Mouse (Mus musculus) limb, embryonic 15.5 days (tissue): Measurements from ENCODE around the gene Cenpt. TPM values are rescaled to one million over a fixed set of nuclear protein-coding genes. Genes with fewer than 3 reads are reported as not detected.

Source experiments
- ATAC-seq: fragments of 200-750 bp; cut with Nextera tagmentation; 2 replicates; pipeline ENCODE4 v1.8.0; 2017; ENCODE audit warnings: low read depth, moderate TSS enrichment; ENCODE audit not compliant: insufficient number of reproducible peaks, low FRiP score, low TSS enrichment
- H3K27ac ChIP-seq: fragments of 300-500 bp; sonication (generic); 2 replicates; pipeline ENCODE4 v1.5.1; 2015; ENCODE audit warnings: moderate library complexity, mild to moderate bottlenecking, inconsistent platforms
- H3K27me3 ChIP-seq: fragments of 300-500 bp; sonication (generic); 2 replicates; pipeline ENCODE4 v1.6.1; 2015; ENCODE audit warnings: inconsistent platforms
- H3K36me3 ChIP-seq: fragments of 300-500 bp; sonication (generic); 2 replicates; pipeline ENCODE4 v1.6.1; 2015; ENCODE audit warnings: inconsistent platforms
- H3K4me1 ChIP-seq: fragments of 300-500 bp; sonication (generic); 2 replicates; pipeline ENCODE4 v1.6.1; 2015; ENCODE audit warnings: inconsistent platforms
- H3K4me2 ChIP-seq: fragments of 300-500 bp; sonication (generic); 2 replicates; pipeline ENCODE4 v1.6.1; 2015; ENCODE audit warnings: mild to moderate bottlenecking, inconsistent platforms
- H3K4me3 ChIP-seq: fragments of 300-500 bp; sonication (generic); 2 replicates; pipeline ENCODE4 v1.5.1; 2015; ENCODE audit warnings: mild to moderate bottlenecking, inconsistent platforms
- H3K9ac ChIP-seq: fragments of 300-500 bp; sonication (generic); 2 replicates; pipeline ENCODE4 v1.6.1; 2015; ENCODE audit warnings: inconsistent platforms
- H3K9me3 ChIP-seq: fragments of 300-500 bp; sonication (generic); 2 replicates; pipeline ENCODE4 v1.6.1; 2016; ENCODE audit warnings: inconsistent platforms
- WGBS: fragments of 180-500 bp; shearing (Covaris S2); methylation state at CpG from one replicate; pipeline ENCODE4 v1.1.7; 2015; 5-methylcytosine and 5-hydroxymethylcytosine counted together
- polyA plus RNA-seq: library from polyadenylated mRNA; unstranded; fragments of >200 nt; fragmentation: Nextera tagmentation; extraction: Ambion mirVana; gene quantifications from 2 replicates; pipeline ENCODE4 v1.2.1, GENCODE M21; 2015

The Cenpt gene
- polyA plus RNA-seq, 1 experiment from 2014 or later, result 44.7 TPM

DNA sequence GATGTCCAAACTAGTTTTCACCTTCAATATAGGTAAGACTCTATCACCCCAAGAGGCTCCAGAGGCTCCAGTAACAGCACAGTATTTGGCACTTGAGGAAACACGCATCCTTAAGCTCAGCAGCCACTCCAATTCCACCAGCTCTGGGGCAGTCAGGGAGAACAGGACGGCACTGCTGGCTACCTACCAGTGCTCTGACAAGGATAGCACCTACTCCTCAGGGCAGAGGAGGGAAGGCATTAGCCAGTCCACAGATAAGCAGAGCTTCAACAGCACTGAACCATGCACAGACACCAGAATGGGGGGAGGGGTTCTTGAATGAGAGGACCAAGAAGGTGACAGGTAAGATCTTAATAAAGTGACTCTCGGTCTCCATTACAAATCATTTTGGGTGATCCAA lies 33.4 kb downstream of the Cenpt start:
- Histone ChIP-seq H3K9ac (no peak overlapping the region), H3K36me3 (peaks cover 40% of the 10 kb centered on the region), H3K27ac (no peak overlapping the region), H3K4me1 (no peaks in the 10 kb centered on the region), H3K27me3 (no peaks in the 10 kb centered on the region), H3K9me3 (no peaks in the 10 kb centered on the region), H3K4me2 (no peak overlapping the region), H3K4me3 (no peak overlapping the region)
- 91% methylated on average over 3 of the region's 3 CpGs for WGBS
- no peak for ATAC-seq

- Histone ChIP-seq H3K9ac (no peak overlapping the region), H3K36me3 (peaks cover 22% of the 10 kb centered on the region), H3K9me3 (no peaks in the 10 kb centered on the region), H3K4me1 (peaks cover 5% of the 10 kb centered on the region; the same call in 1 of the 2 replicates), H3K27ac (no peak overlapping the region), H3K27me3 (no peaks in the 10 kb centered on the region), H3K4me2 (no peak overlapping the region), H3K4me3 (no peak overlapping the region)
- no peak for ATAC-seq
- WGBS, result 94% methylated on average over 6 of the region's 6 CpGs
Measured at GRCm38 (mm10) chr8:105813241-105813640, 39.8 kb downstream of the Cenpt start.

DNA sequence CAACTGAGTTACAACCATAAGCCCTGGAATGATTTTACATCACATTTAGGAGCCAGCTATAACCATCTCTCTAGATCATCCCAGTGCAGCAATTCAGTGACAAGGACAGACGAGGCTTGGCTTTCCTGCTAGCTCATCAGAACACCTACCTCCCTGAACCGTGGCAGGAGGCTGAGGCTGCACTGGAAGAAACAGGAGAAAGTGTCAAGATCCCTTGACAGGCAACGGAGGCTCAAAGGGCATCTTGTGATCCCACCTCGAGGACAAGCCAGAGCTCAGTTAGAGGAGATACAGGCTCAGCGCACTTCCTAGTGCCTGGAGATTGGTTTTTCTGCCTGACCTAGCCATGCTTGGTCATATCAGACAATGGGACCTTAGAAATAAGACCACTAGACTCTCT lies 40.6 kb downstream of the Cenpt start:
- WGBS, result 86% methylated on average over 5 of the region's 5 CpGs
- Histone ChIP-seq H3K4me2 (no peak overlapping the region), H3K27ac (no peak overlapping the region), H3K4me1 (peaks cover 5% of the 10 kb centered on the region; the same call in 1 of the 2 replicates), H3K27me3 (no peaks in the 10 kb centered on the region), H3K4me3 (no peak overlapping the region), H3K36me3 (peaks cover 22% of the 10 kb centered on the region), H3K9ac (no peak overlapping the region), H3K9me3 (no peaks in the 10 kb centered on the region)
- no peak for ATAC-seq

GRCm38 (mm10) chr8:105811543-105811942 lies 41.5 kb downstream of the Cenpt start:
- H3K4me1 ChIP-seq, result peaks cover 5% of the 10 kb centered on the region; the same call in 1 of the 2 replicates
- ATAC-seq, result no peak
- H3K9ac ChIP-seq, result no peak overlapping the region
- H3K9me3 ChIP-seq, result no peaks in the 10 kb centered on the region
- no peak overlapping the region for H3K27ac ChIP-seq
- no peak overlapping the region for H3K4me3 ChIP-seq
- WGBS, result 75% methylated on average over 3 of the region's 3 CpGs
- no peaks in the 10 kb centered on the region for H3K27me3 ChIP-seq
- peaks cover 22% of the 10 kb centered on the region for H3K36me3 ChIP-seq
- H3K4me2 ChIP-seq, result no peak overlapping the region

DNA sequence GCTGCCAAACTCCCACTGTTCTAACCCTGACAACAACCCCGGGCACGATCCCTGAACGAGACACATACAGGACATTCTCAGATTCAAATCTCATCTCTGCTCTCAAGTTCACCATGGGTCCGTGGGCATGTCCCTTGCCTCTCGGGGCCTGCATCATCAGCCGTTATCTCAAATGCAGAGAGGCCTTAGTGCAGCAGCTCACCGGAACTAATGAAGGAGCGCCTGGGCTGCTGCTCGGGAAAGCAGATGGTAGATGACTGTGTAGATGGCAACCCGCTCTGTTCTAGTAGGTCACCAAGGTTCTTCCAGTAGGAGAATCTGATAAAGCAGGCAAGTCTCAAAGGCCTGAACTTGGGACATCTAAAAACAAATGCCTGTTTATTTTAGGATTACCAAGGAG lies 42.0 kb downstream of the Cenpt start:
- peaks cover 5% of the 10 kb centered on the region; the same call in 1 of the 2 replicates for H3K4me1 ChIP-seq
- no peak overlapping the region for H3K27ac ChIP-seq
- 93% methylated on average over 10 of the region's 10 CpGs for WGBS
- no peak overlapping the region for H3K9ac ChIP-seq
- ATAC-seq, result no peak
- H3K9me3 ChIP-seq, result no peaks in the 10 kb centered on the region
- no peak overlapping the region for H3K4me3 ChIP-seq
- H3K36me3 ChIP-seq, result peaks cover 22% of the 10 kb centered on the region
- H3K4me2 ChIP-seq, result no peak overlapping the region
- no peaks in the 10 kb centered on the region for H3K27me3 ChIP-seq

DNA sequence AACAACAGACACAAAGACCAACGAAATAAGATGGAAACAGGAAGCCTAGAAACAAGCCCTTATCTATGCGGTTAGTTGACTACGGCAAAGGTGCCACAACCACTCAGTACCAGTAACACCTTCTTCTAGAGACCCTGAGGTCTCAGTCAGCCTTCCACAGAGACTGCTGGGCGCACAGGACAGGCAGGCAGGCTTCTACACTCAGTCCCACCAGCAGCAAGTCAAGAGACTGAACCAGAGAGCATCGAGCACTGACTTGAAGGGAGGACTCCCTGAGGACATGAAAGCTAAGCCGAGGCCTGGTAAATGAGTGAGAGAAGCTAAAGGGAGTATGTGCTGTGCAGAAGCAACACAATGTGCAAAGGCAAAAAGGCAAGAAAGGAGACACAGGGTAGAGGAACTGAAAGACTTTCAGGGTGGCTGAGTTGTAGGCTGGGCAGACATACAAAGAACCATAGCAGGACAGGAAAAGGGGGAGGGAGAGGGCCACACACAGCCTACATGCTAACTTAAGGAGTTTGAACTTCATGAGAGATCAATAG lies 42.8 kb downstream of the Cenpt start:
- 83% methylated on average over 6 of the region's 6 CpGs for WGBS
- Histone ChIP-seq H3K9ac (no peak overlapping the region), H3K36me3 (peaks cover 23% of the 10 kb centered on the region), H3K27me3 (no peaks in the 10 kb centered on the region), H3K9me3 (no peaks in the 10 kb centered on the region), H3K4me2 (no peak overlapping the region), H3K27ac (no peak overlapping the region), H3K4me1 (peaks cover 5% of the 10 kb centered on the region; the same call in 1 of the 2 replicates), H3K4me3 (no peak overlapping the region)
- ATAC-seq, result no peak

DNA sequence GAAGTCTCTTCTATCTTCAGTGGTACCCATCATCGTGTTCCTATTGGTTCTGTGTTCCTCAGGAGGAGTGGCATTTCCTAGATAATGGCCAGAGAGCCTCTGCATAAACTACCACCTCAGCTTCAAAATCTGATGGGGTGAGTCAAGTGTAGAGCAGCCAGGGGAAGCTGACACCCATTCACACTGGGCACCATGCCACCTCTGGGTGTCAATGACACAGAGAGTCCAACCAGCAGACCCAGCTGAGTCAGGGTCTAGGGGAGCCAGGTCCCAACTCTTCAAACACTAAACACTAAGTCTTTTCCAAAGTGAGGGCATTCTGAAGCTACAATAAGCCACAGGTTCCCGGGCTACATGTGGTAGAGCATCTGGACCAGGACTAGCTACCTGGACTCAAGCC lies 44.6 kb downstream of the Cenpt start:
- no peak for ATAC-seq
- 91% methylated on average over 2 of the region's 2 CpGs for WGBS

GRCm38 (mm10) chr8:105807766-105808165 lies 45.3 kb downstream of the Cenpt start:
- Histone ChIP-seq H3K9ac (no peak overlapping the region), H3K9me3 (no peaks in the 10 kb centered on the region), H3K4me1 (peaks cover 5% of the 10 kb centered on the region; the same call in 1 of the 2 replicates), H3K27me3 (no peaks in the 10 kb centered on the region), H3K4me3 (no peak overlapping the region), H3K4me2 (no peak overlapping the region), H3K27ac (no peak overlapping the region), H3K36me3 (peaks cover 35% of the 10 kb centered on the region)
- no peak for ATAC-seq
- 83% methylated on average over 5 of the region's 5 CpGs for WGBS

More for the DNA sequence above, 44.6 kb downstream of the Cenpt start:
- Histone ChIP-seq H3K4me1 (peaks cover 5% of the 10 kb centered on the region; the same call in 1 of the 2 replicates), H3K27me3 (no peaks in the 10 kb centered on the region), H3K9me3 (no peaks in the 10 kb centered on the region), H3K36me3 (peaks cover 35% of the 10 kb centered on the region), H3K4me3 (no peak overlapping the region), H3K27ac (no peak overlapping the region), H3K9ac (no peak overlapping the region), H3K4me2 (no peak overlapping the region)

DNA sequence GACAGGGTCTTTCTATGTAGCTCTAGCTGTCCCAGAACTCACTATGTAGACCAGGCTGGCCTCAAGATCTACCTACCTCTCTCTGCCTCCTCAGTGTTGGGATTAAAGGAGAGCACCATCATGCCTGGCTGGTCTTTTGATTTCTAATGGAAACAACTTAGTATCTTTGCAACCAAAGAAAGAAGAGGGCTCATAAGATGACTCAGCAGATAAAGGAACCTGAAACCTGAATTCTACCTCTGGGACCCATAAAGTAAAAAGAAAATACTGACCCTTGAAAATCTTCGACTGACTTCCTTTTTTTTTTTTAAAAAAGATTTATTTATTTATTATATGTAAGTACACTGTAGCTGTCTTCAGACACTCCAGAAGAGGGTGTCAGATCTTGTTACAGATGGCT lies 47.1 kb downstream of the Cenpt start:
- no peak overlapping the region for H3K4me2 ChIP-seq
- H3K27ac ChIP-seq, result no peak overlapping the region
- no peak overlapping the region for H3K4me3 ChIP-seq
- no peaks in the 10 kb centered on the region for H3K9me3 ChIP-seq
- H3K4me1 ChIP-seq, result peaks cover 5% of the 10 kb centered on the region; the same call in 1 of the 2 replicates
- peaks cover 19% of the 10 kb centered on the region for H3K36me3 ChIP-seq
- 60% methylated on average over 1 of the region's 1 CpGs for WGBS
- no peak overlapping the region for H3K9ac ChIP-seq
- no peak for ATAC-seq
- H3K27me3 ChIP-seq, result no peaks in the 10 kb centered on the region

DNA sequence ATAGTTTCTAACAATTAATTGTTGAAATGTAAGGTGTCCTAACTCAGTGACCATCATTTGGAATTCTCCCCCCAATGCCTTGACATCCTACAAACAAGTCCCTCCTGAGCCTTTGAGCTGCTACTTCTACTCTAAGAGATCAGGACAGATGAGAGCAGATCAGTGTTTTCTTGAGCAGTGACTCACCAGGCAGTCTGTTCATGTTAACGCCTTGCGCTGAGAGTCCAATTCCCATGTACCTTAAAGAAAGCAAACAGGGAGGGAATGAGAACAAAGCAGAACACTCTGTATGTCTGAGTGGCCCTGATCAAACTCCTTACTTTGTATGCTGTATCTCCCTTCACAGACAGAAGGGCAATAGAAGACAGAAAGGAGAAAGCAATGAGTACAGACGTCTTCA lies 47.7 kb downstream of the Cenpt start:
- no peak overlapping the region for H3K4me2 ChIP-seq
- no peaks in the 10 kb centered on the region for H3K27me3 ChIP-seq
- H3K9ac ChIP-seq, result no peak overlapping the region
- H3K4me3 ChIP-seq, result no peak overlapping the region
- peaks cover 15% of the 10 kb centered on the region for H3K36me3 ChIP-seq
- peaks cover 3% of the 10 kb centered on the region; the same call in 1 of the 2 replicates for H3K4me1 ChIP-seq
- H3K27ac ChIP-seq, result no peak overlapping the region
- H3K9me3 ChIP-seq, result no peaks in the 10 kb centered on the region
- no peak for ATAC-seq
- 76% methylated on average over 3 of the region's 3 CpGs for WGBS

GRCm38 (mm10) chr8:105804797-105805196 lies 48.3 kb downstream of the Cenpt start:
- 91% methylated on average over 7 of the region's 7 CpGs for WGBS
- peaks cover 13% of the 10 kb centered on the region for H3K36me3 ChIP-seq
- H3K4me2 ChIP-seq, result no peak overlapping the region
- no peak overlapping the region for H3K9ac ChIP-seq
- no peaks in the 10 kb centered on the region for H3K9me3 ChIP-seq
- no peaks in the 10 kb centered on the region for H3K27me3 ChIP-seq
- H3K27ac ChIP-seq, result no peak overlapping the region
- ATAC-seq, result no peak
- H3K4me1 ChIP-seq, result no peaks in the 10 kb centered on the region
- H3K4me3 ChIP-seq, result no peak overlapping the region

DNA sequence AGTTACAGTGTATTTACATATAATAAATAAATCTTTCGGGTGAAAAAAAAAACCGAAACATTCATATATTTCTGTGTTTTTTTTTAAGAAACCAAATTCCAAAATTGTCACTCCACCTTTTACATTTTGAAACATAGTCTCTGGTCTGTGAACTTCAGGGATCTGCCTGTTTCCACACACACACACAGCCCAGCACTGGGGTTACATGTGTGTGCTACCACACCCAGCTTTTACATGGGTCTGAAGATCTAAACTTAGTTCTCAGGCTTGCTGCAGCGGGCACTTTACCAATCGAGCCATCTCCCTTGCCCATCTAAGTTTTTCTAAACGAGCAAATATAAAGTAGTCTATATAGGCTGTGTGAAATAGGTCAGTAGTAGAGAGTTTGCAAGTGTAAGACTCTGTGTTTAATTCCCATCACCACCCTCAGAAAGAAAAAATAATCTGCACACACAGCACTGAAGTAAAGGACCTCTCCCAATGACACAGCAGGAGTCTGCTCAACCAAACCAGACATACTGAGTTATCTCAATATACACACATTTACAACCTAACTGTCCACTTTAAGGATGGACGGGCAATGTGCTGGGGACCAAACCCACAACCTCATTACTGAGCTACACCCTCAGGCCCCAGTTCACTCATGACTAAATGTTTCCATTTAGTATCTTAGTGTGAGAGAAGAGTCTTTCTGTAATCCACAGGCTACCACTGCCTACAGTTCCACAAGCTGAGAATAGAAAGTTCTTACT lies 51.7 kb downstream of the Cenpt start:
- Histone ChIP-seq H3K4me1 (peaks cover 13% of the 10 kb centered on the region), H3K27me3 (no peaks in the 10 kb centered on the region), H3K4me3 (no peak overlapping the region), H3K9me3 (no peaks in the 10 kb centered on the region), H3K4me2 (no peak overlapping the region), H3K36me3 (peaks cover 13% of the 10 kb centered on the region), H3K27ac (no peak overlapping the region), H3K9ac (no peak overlapping the region)
- no peak for ATAC-seq
- 88% methylated on average over 6 of the region's 6 CpGs for WGBS
